Mouse (Mus musculus): Measurements from ENCODE around the gene Iqcd. TPM values are rescaled to one million over a fixed set of nuclear protein-coding genes. Genes with fewer than 3 reads are reported as not detected.
A peak's percentile ranks its signal among the peaks of the same experiment; 100 is the strongest.

Iqcd gene
- polyA plus RNA-seq, 1 experiment from 2014 or later = 0.33 TPM

GRCm38 (mm10) chr5:120605688-120606087, 16.9 kb downstream of the Iqcd start:
- Histone ChIP-seq H3K9me3 (replicated peaks) (no peaks in the 10 kb centered on the region), H3K36me3 (peaks cover 11% of the 10 kb centered on the region), H3K4me1 (replicated peaks) (peaks cover 16% of the 10 kb centered on the region), H3K27me3 (replicated peaks) (peaks cover 13% of the 10 kb centered on the region; the same call in 1 of the 2 replicates), H3K27ac (ENCODE audit: poor library complexity, severe bottlenecking) (no peak overlapping the region), H3K4me3 (peak overlapping the region; percentile 41), H3K9ac (0 out of 2 replicates have a peak overlapping the region, but pooled peaks have one; percentile 57), H3K4me2 (peak overlapping the region; percentile 69)
- 1% methylated on average over 8 of the region's 8 CpGs for WGBS
- ATAC-seq (ENCODE audit: insufficient number of reproducible peaks, low FRiP score) = peak; percentile 62

GRCm38 (mm10) chr5:120606590-120607200, 17.9 kb downstream of the Iqcd start:
- ATAC-seq (ENCODE audit: insufficient number of reproducible peaks, low FRiP score) = no peak
- H3K9me3 ChIP-seq (replicated peaks) = no peaks in the 10 kb centered on the region
- H3K36me3 ChIP-seq = peaks cover 11% of the 10 kb centered on the region
- H3K27me3 ChIP-seq (replicated peaks) = peaks cover 13% of the 10 kb centered on the region; the same call in 1 of the 2 replicates
- no peak overlapping the region for H3K4me3 ChIP-seq
- H3K4me1 ChIP-seq (replicated peaks) = peaks cover 16% of the 10 kb centered on the region
- no peak overlapping the region for H3K4me2 ChIP-seq
- 67% methylated on average over 25 of the region's 25 CpGs for WGBS
- H3K9ac ChIP-seq = no peak overlapping the region
- H3K27ac ChIP-seq (ENCODE audit: poor library complexity, severe bottlenecking) = no peak overlapping the region

- H3K27me3 ChIP-seq (replicated peaks) = peaks cover 9% of the 10 kb centered on the region; the same call in 1 of the 2 replicates
- H3K27ac ChIP-seq (ENCODE audit: poor library complexity, severe bottlenecking) = no peak overlapping the region
- WGBS = 62% methylated on average over 3 of the region's 3 CpGs
- H3K4me3 ChIP-seq = no peak overlapping the region
- H3K4me2 ChIP-seq = no peak overlapping the region
- ATAC-seq (ENCODE audit: insufficient number of reproducible peaks, low FRiP score) = no peak
- H3K9me3 ChIP-seq (replicated peaks) = no peaks in the 10 kb centered on the region
- no peak overlapping the region for H3K9ac ChIP-seq
- H3K36me3 ChIP-seq = peaks cover 11% of the 10 kb centered on the region
- peaks cover 18% of the 10 kb centered on the region for H3K4me1 ChIP-seq (replicated peaks)
Measured at GRCm38 (mm10) chr5:120607335-120607734, 18.5 kb downstream of the Iqcd start.

- Histone ChIP-seq H3K4me1 (replicated peaks) (peaks cover 24% of the 10 kb centered on the region), H3K9ac (no peak overlapping the region), H3K27ac (ENCODE audit: poor library complexity, severe bottlenecking) (no peak overlapping the region), H3K4me2 (no peak overlapping the region), H3K4me3 (no peak overlapping the region), H3K36me3 (peaks cover 11% of the 10 kb centered on the region), H3K9me3 (replicated peaks) (no peaks in the 10 kb centered on the region), H3K27me3 (replicated peaks) (no peaks in the 10 kb centered on the region)
- 83% methylated on average over 16 of the region's 16 CpGs for WGBS
- no peak for ATAC-seq (ENCODE audit: insufficient number of reproducible peaks, low FRiP score)
Measured at GRCm38 (mm10) chr5:120609246-120609775, 20.5 kb downstream of the Iqcd start.

- peaks cover 4% of the 10 kb centered on the region; the same call in 1 of the 2 replicates for H3K9me3 ChIP-seq (replicated peaks)
- ATAC-seq (ENCODE audit: insufficient number of reproducible peaks, low FRiP score) = no peak
- peaks cover 22% of the 10 kb centered on the region for H3K36me3 ChIP-seq
- 97% methylated on average over 5 of the region's 5 CpGs for WGBS
- peak overlapping the region; percentile 69 for H3K4me3 ChIP-seq
- H3K27me3 ChIP-seq (replicated peaks) = no peaks in the 10 kb centered on the region
- H3K9ac ChIP-seq = peak overlapping the region; percentile 71; the same call in 1 of the 2 replicates
- no peak overlapping the region for H3K27ac ChIP-seq (ENCODE audit: poor library complexity, severe bottlenecking)
- peak overlapping the region; percentile 95 for H3K4me2 ChIP-seq
- peaks cover 18% of the 10 kb centered on the region for H3K4me1 ChIP-seq (replicated peaks)
Measured at GRCm38 (mm10) chr5:120610906-120611305, 22.1 kb downstream of the Iqcd start.

GRCm38 (mm10) chr5:120611416-120611815, 22.6 kb downstream of the Iqcd start:
- H3K4me3 ChIP-seq = peak overlapping the region; percentile 69
- peaks cover 5% of the 10 kb centered on the region; the same call in 1 of the 2 replicates for H3K9me3 ChIP-seq (replicated peaks)
- peak overlapping the region; percentile 95 for H3K4me2 ChIP-seq
- peaks cover 18% of the 10 kb centered on the region for H3K4me1 ChIP-seq (replicated peaks)
- no peaks in the 10 kb centered on the region for H3K27me3 ChIP-seq (replicated peaks)
- H3K9ac ChIP-seq = peak overlapping the region; percentile 71
- no peak overlapping the region; the same call in 1 of the 2 replicates for H3K27ac ChIP-seq (ENCODE audit: poor library complexity, severe bottlenecking)
- ATAC-seq (ENCODE audit: insufficient number of reproducible peaks, low FRiP score) = no peak
- H3K36me3 ChIP-seq = peaks cover 26% of the 10 kb centered on the region
- WGBS = 52% methylated on average over 8 of the region's 8 CpGs

- peaks cover 5% of the 10 kb centered on the region; the same call in 1 of the 2 replicates for H3K9me3 ChIP-seq (replicated peaks)
- H3K4me3 ChIP-seq = peak within 1 kb of the TSS; percentile 69
- H3K27ac ChIP-seq (ENCODE audit: poor library complexity, severe bottlenecking) = peak within 1 kb of the TSS; percentile 69
- peaks cover 18% of the 10 kb centered on the region for H3K4me1 ChIP-seq (replicated peaks)
- no peaks in the 10 kb centered on the region for H3K27me3 ChIP-seq (replicated peaks)
- peak within 1 kb of the TSS; percentile 82 for H3K9ac ChIP-seq
- peak within 1 kb of the TSS; percentile 95 for H3K4me2 ChIP-seq
- ATAC-seq (ENCODE audit: insufficient number of reproducible peaks, low FRiP score) = peak; percentile 90
- WGBS = 0% methylated on average over 22 of the region's 22 CpGs
- peaks cover 35% of the 10 kb centered on the region for H3K36me3 ChIP-seq
Measured at GRCm38 (mm10) chr5:120612442-120612821, 23.6 kb downstream of the Iqcd start, which contains the start of the genes Rita1 and Ddx54. Gene Rita1, minus strand, starts transcription at chr5:120612589. Gene Ddx54, plus strand, starts transcription at chr5:120612739.

- peaks cover 39% of the 10 kb centered on the region for H3K36me3 ChIP-seq
- peak overlapping the region; percentile 82 for H3K9ac ChIP-seq
- peak overlapping the region; percentile 69 for H3K27ac ChIP-seq (ENCODE audit: poor library complexity, severe bottlenecking)
- peak overlapping the region; percentile 69 for H3K4me3 ChIP-seq
- under 1% methylated on average over 65 of the region's 69 CpGs for WGBS
- peaks cover 18% of the 10 kb centered on the region for H3K4me1 ChIP-seq (replicated peaks)
- H3K27me3 ChIP-seq (replicated peaks) = no peaks in the 10 kb centered on the region
- peak overlapping the region; percentile 95 for H3K4me2 ChIP-seq
- ATAC-seq (ENCODE audit: insufficient number of reproducible peaks, low FRiP score) = peak; percentile 94
- peaks cover 5% of the 10 kb centered on the region; the same call in 1 of the 2 replicates for H3K9me3 ChIP-seq (replicated peaks)
Measured at GRCm38 (mm10) chr5:120612822-120613604, 24.2 kb downstream of the Iqcd start.

- no peak overlapping the region for H3K4me2 ChIP-seq
- 96% methylated on average over 4 of the region's 4 CpGs for WGBS
- H3K9me3 ChIP-seq (replicated peaks) = peaks cover 5% of the 10 kb centered on the region; the same call in 1 of the 2 replicates
- no peak overlapping the region for H3K4me3 ChIP-seq
- peaks cover 59% of the 10 kb centered on the region for H3K36me3 ChIP-seq
- no peak overlapping the region for H3K9ac ChIP-seq
- no peak overlapping the region for H3K27ac ChIP-seq (ENCODE audit: poor library complexity, severe bottlenecking)
- peaks cover 18% of the 10 kb centered on the region for H3K4me1 ChIP-seq (replicated peaks)
- ATAC-seq (ENCODE audit: insufficient number of reproducible peaks, low FRiP score) = no peak
- H3K27me3 ChIP-seq (replicated peaks) = no peaks in the 10 kb centered on the region
Measured at GRCm38 (mm10) chr5:120615903-120616302, 27.1 kb downstream of the Iqcd start.

- Histone ChIP-seq H3K9ac (no peak overlapping the region), H3K4me3 (no peak overlapping the region), H3K27ac (ENCODE audit: poor library complexity, severe bottlenecking) (no peak overlapping the region), H3K4me2 (no peak overlapping the region), H3K9me3 (replicated peaks) (peaks cover 5% of the 10 kb centered on the region; the same call in 1 of the 2 replicates), H3K27me3 (replicated peaks) (no peaks in the 10 kb centered on the region), H3K4me1 (replicated peaks) (peaks cover 15% of the 10 kb centered on the region), H3K36me3 (peaks cover 84% of the 10 kb centered on the region)
- no peak for ATAC-seq (ENCODE audit: insufficient number of reproducible peaks, low FRiP score)
- WGBS = 82% methylated on average over 12 of the region's 12 CpGs
Measured at GRCm38 (mm10) chr5:120618778-120619177, 30.0 kb downstream of the Iqcd start.

- ATAC-seq (ENCODE audit: insufficient number of reproducible peaks, low FRiP score) = no peak
Measured at GRCm38 (mm10) chr5:120619201-120619600, 30.4 kb downstream of the Iqcd start.

More at GRCm38 (mm10) chr5:120619201-120619600, 30.4 kb downstream of the Iqcd start:
- no peak overlapping the region for H3K4me3 ChIP-seq
- H3K36me3 ChIP-seq = peaks cover 89% of the 10 kb centered on the region
- H3K9me3 ChIP-seq (replicated peaks) = peaks cover 5% of the 10 kb centered on the region; the same call in 1 of the 2 replicates
- H3K9ac ChIP-seq = no peak overlapping the region
- peaks cover 11% of the 10 kb centered on the region for H3K4me1 ChIP-seq (replicated peaks)
- no peak overlapping the region for H3K27ac ChIP-seq (ENCODE audit: poor library complexity, severe bottlenecking)
- 17% methylated on average over 5 of the region's 5 CpGs for WGBS
- no peak overlapping the region for H3K4me2 ChIP-seq
- no peaks in the 10 kb centered on the region for H3K27me3 ChIP-seq (replicated peaks)
